Mouse (Mus musculus): ENCODE results near the gene Gjb5.

DNA sequence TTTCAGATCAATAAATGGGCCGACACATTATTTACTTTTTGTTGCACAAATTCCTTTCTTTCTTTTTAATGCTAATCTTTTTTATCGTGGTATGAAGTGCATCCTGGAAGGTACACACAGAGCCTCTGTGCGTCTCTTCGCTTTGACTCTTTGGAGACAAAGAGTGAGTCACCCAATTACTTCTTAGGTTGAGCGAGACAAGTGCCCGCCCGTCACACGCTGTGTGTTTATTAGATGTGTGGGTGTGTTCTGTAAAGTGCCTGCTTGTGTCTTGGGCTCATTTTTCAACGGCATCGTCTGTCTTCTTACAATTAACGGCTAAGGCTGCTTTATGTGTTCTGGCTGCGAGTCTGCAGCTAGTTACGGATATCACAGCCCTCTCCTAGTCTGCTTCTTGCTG is 31.7 kb upstream of the Gjb5 start:
- TF ChIP-seq CTCF (IDR thresholded peaks at IDR 0.05; ENCODE audit: insufficient read depth, low read depth, low read length) (no peak), POLR2A (IDR thresholded peaks at IDR 0.05; ENCODE audit: insufficient read depth, low read depth, low read length) (no peak)

All from olfactory bulb, adult 2 months (tissue).